Mouse (Mus musculus): Measurements from ENCODE around the gene Rxylt1.

DNA sequence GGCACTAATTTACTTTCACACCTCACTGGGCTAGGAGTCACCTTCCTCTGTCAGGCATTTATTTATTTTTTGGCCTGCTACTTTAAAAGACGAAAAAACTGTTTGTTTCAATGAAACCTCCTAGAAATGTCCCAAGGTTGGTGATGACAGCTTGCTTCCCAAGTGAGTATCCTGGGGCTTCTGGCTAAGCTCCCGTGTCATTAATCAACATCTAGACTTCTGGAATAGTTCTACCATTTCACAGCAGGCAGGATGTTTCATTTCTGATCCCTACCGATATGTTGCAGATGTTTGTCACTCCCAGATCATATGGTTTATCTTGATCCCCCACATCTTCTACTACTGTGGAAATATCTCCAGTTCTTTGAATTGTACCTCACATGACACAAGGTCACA lies 9.5 kb upstream of the Rxylt1 start:
- TF ChIP-seq CTCF (IDR thresholded peaks at IDR 0.05; ENCODE audit: control insufficient read depth, insufficient read depth, low read length) (no peak), POLR2A (IDR thresholded peaks at IDR 0.05; ENCODE audit: borderline replicate concordance, control insufficient read depth, low read depth, low read length) (no peak)

Measured in bone marrow, adult 2 months (tissue).